Mouse (Mus musculus) spleen, adult 2 months (tissue): ENCODE results near the gene Kcnd2. TPM values are rescaled to one million over a fixed set of nuclear protein-coding genes. Genes with fewer than 3 reads are reported as not detected.

Source experiments
- DNase-seq, 2 experiments: peaks; one replicate each; pipeline versions ENCODE4 v3.0.0 to v3.0.0-alpha.2; 2012 to 2021; ENCODE audit warnings: low spot score in 2 of 2, low read depth in 1 of 2
- H3K27ac ChIP-seq: fragments of 200-500 bp; 2 replicates; pipeline ENCODE4 v1.5.1; 2012; ENCODE audit warnings: low read length, inconsistent platforms; ENCODE audit not compliant: insufficient read depth
- H3K27me3 ChIP-seq: fragments of 200-500 bp; 2 replicates; pipeline ENCODE4 v1.6.1; 2012; ENCODE audit warnings: mild to moderate bottlenecking, moderate library complexity, low read length, inconsistent platforms; ENCODE audit not compliant: control insufficient read depth, insufficient read depth
- H3K36me3 ChIP-seq: fragments of 200-500 bp; 2 replicates; pipeline ENCODE4 v1.6.1; 2012; ENCODE audit warnings: mild to moderate bottlenecking, low read length, inconsistent platforms; ENCODE audit not compliant: control insufficient read depth, insufficient read depth
- H3K4me1 ChIP-seq: fragments of 200-500 bp; 2 replicates; pipeline ENCODE4 v1.6.1; 2011; ENCODE audit warnings: inconsistent platforms; ENCODE audit not compliant: control insufficient read depth, insufficient read depth, insufficient read length
- H3K4me3 ChIP-seq: fragments of 200-500 bp; 2 replicates; pipeline ENCODE4 v1.5.1; 2011; ENCODE audit warnings: mild to moderate bottlenecking, inconsistent platforms; ENCODE audit not compliant: insufficient read depth, insufficient read length; ENCODE audit errors: extremely low read depth
- CTCF ChIP-seq: fragments of 200-500 bp; IDR thresholded peaks from 2 replicates; pipeline ENCODE4 v1.5.1; 2011; ENCODE audit warnings: mild to moderate bottlenecking, inconsistent platforms; ENCODE audit not compliant: insufficient read depth, insufficient read length, insufficient replicate concordance; ENCODE audit errors: extremely low read depth
- POLR2A ChIP-seq: fragments of 200-500 bp; IDR thresholded peaks from 2 replicates; pipeline ENCODE4 v1.6.1; 2011; ENCODE audit warnings: low read depth, low read length, inconsistent platforms
- WGBS: fragments of 180-500 bp; shearing (Covaris S2); methylation state at CpG from one replicate; pipeline ENCODE4 v1.1.7; 2018; 5-methylcytosine and 5-hydroxymethylcytosine counted together
- polyA plus RNA-seq: library from polyadenylated mRNA; depleted of rRNA; stranded (reverse); fragments of >200 nt; gene quantifications from 2 replicates; pipeline ENCODE4 v1.2.3, GENCODE M21; 2012

Gene Kcnd2
- polyA plus RNA-seq, 1 experiment, result not detected

DNA sequence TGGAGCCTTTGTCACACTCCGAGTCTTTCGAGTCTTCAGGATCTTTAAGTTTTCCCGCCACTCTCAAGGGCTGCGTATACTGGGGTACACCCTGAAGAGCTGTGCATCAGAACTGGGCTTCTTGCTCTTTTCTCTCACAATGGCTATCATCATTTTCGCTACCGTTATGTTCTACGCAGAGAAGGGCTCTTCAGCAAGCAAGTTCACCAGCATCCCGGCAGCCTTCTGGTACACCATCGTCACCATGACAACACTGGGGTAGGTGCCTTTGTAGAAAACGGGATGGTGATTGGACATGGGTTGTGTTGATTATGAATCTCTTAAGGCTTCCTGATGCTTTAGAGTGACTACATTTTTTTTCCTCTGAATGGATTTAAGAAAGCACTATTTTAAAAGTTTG lies 1.9 kb downstream of the Kcnd2 start:
- Histone ChIP-seq H3K36me3 (no peaks in the 10 kb centered on the region), H3K27me3 (peaks cover 8% of the 10 kb centered on the region), H3K4me1 (no peaks in the 10 kb centered on the region), H3K27ac (no peak overlapping the region), H3K4me3 (no peak overlapping the region)
- TF ChIP-seq POLR2A, result no peak
- TF ChIP-seq CTCF, result no peak
- no peak for DNase-seq
- WGBS, result 92% methylated on average over 10 of the region's 10 CpGs

DNA sequence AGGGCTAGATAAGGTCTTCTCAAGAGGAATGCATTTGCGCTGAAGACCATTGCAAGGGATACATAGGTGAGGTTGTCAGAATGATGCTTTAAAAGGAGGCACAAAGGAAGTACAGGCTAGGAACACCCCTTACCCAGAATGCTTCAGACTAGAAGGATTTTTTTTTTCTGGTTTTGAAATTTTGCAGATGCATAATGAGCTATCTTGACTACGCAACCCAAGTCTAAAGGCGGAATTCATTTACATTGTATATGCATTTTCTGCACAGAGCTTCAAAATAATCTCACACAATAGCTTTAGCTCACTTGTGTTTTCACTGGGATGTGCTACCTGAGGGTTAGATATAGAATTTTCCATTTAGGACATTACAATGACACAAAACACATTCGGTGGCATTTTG lies 10.8 kb downstream of the Kcnd2 start:
- Histone ChIP-seq H3K4me1 (no peaks in the 10 kb centered on the region), H3K4me3 (no peak overlapping the region), H3K27ac (no peak overlapping the region), H3K27me3 (no peaks in the 10 kb centered on the region), H3K36me3 (no peaks in the 10 kb centered on the region)
- WGBS, result 89% methylated on average over 4 of the region's 4 CpGs
- TF ChIP-seq CTCF, result no peak
- TF ChIP-seq POLR2A, result no peak
- DNase-seq, result no peak

- TF ChIP-seq POLR2A (no peak), CTCF (no peak)
- H3K27ac ChIP-seq, result no peak overlapping the region
- whole genome bisulfite sequencing, result 83% methylated on average over 5 of the region's 5 CpGs
Observed at GRCm38 (mm10) chr6:21259031-21259430, 43.7 kb downstream of the Kcnd2 start.

DNA sequence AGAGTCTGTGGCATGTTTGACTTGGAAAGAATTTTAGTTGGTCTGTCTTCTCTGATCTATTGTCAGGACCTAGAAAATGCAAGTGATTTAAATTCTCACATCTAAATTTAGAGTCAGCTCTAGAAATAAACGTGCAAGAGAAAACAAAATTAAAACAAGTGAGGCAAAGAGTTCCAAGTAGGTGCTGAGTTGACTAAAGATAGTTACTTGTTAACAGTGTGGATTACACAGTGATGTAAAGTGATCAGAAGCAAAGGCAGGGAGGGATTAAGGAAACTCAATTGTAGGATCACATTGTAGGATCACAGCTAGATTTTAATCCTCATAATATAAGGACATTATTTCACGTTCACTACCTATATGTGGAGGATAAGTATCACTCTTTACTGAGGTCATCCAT lies 52.6 kb downstream of the Kcnd2 start:
- Histone ChIP-seq H3K4me1 (no peaks in the 10 kb centered on the region), H3K27me3 (no peaks in the 10 kb centered on the region), H3K4me3 (no peak overlapping the region), H3K27ac (no peak overlapping the region), H3K36me3 (no peaks in the 10 kb centered on the region)
- TF ChIP-seq CTCF (no peak), POLR2A (no peak)
- no peak for DNase-seq
- 59% methylated on average over 2 of the region's 2 CpGs for WGBS

More at GRCm38 (mm10) chr6:21259031-21259430, 43.7 kb downstream of the Kcnd2 start:
- no peaks in the 10 kb centered on the region for H3K4me1 ChIP-seq
- no peak for DNase-seq
- no peaks in the 10 kb centered on the region for H3K36me3 ChIP-seq
- no peak overlapping the region for H3K4me3 ChIP-seq
- no peaks in the 10 kb centered on the region for H3K27me3 ChIP-seq

- no peak for TF ChIP-seq POLR2A
- TF ChIP-seq CTCF, result no peak
- Histone ChIP-seq H3K4me1 (no peaks in the 10 kb centered on the region), H3K4me3 (no peak overlapping the region), H3K27ac (no peak overlapping the region), H3K36me3 (no peaks in the 10 kb centered on the region), H3K27me3 (no peaks in the 10 kb centered on the region)
- DNase-seq, result no peak
- WGBS, result 87% methylated on average over 6 of the region's 6 CpGs
Observed at GRCm38 (mm10) chr6:21277343-21277933, 62.1 kb downstream of the Kcnd2 start.

GRCm38 (mm10) chr6:21304943-21305342 lies 89.6 kb downstream of the Kcnd2 start:
- Histone ChIP-seq H3K4me3 (no peak overlapping the region), H3K4me1 (no peaks in the 10 kb centered on the region), H3K27ac (no peak overlapping the region), H3K36me3 (no peaks in the 10 kb centered on the region), H3K27me3 (no peaks in the 10 kb centered on the region)
- TF ChIP-seq CTCF, result no peak
- no peak for TF ChIP-seq POLR2A
- DNase-seq, result no peak
- 91% methylated on average over 4 of the region's 4 CpGs for WGBS

GRCm38 (mm10) chr6:21310159-21310558 lies 94.9 kb downstream of the Kcnd2 start:
- 90% methylated on average over 3 of the region's 3 CpGs for WGBS
- H3K36me3 ChIP-seq, result no peaks in the 10 kb centered on the region

More at GRCm38 (mm10) chr6:21310159-21310558, 94.9 kb downstream of the Kcnd2 start:
- Histone ChIP-seq H3K4me3 (no peak overlapping the region), H3K27ac (no peak overlapping the region), H3K4me1 (no peaks in the 10 kb centered on the region), H3K27me3 (no peaks in the 10 kb centered on the region)
- TF ChIP-seq POLR2A (no peak), CTCF (no peak)
- no peak for DNase-seq
